ENCODE assay signal across 34 mouse cellular contexts in genomic region chr3:137620540-137620939, GRCm38 (mm10). TPM values are rescaled to one million over a fixed set of nuclear protein-coding genes. Genes with fewer than 3 reads are reported as not detected.
DNase-seq lines count a peak whose midpoint lies in the region; ATAC-seq lines count a peak whose summit lies in the region.
"Had no signal": no experiment of that assay in that cellular context is flagged by ENCODE, and none has a peak within 500 bp of the region (broad histone marks: within the 10 kb centered on the region; RNA-seq: fewer than 3 reads in every experiment).

No protein-coding gene starts in this region.

- H3K4me2 ChIP-seq in forebrain, embryonic 14.5 days (ENCODE audit: low read length) = no peak overlapping the region
- no peak overlapping the region for H3K4me2 ChIP-seq in forebrain, embryonic 13.5 days
- H3K4me2 ChIP-seq: embryonic facial prominence, embryonic 12.5 days; embryonic facial prominence, embryonic 15.5 days; forebrain, embryonic 15.5 days; heart, embryonic 13.5 days; hindbrain, embryonic 12.5 days; hindbrain, embryonic 15.5 days had no signal

- 77% methylated on average over 5 of the region's 5 CpGs for WGBS in forebrain, embryonic 14.5 days
- WGBS in forebrain, embryonic 13.5 days = 87% methylated on average over 5 of the region's 5 CpGs

- DNase-seq in forebrain, embryonic 14.5 days (ENCODE audit: low spot score) = peak; percentile 65
- DNase-seq in frontal cortex, postnatal 14 days (ENCODE audit: low spot score in 2 of 2) = no peak
- DNase-seq in layer of hippocampus, adult 9-11 months = peak; percentile 47
- DNase-seq in layer of hippocampus, postnatal 36 days = no peak
- DNase-seq in brain, embryonic 18.5 days (ENCODE audit: low read depth, low spot score) = peak; percentile 43
- DNase-seq in heart, postnatal 4 days = no peak
- DNase-seq: adrenal gland, postnatal 10 days; adrenal gland, postnatal 36 days; cerebellum, adult 18-20 months; cerebellum, adult 9-10 months; cerebellum, postnatal 14 days; gastrocnemius, postnatal 10 days; gastrocnemius, postnatal 36 days; heart, adult 2 months; heart, postnatal 14 days had no signal

- H3K4me1 ChIP-seq in forebrain, embryonic 14.5 days (ENCODE audit: control insufficient read depth, insufficient read depth, low read length) = peaks cover 17% of the 10 kb centered on the region; the same call in 1 of the 2 replicates
- peaks cover 29% of the 10 kb centered on the region for H3K4me1 ChIP-seq in forebrain, embryonic 13.5 days

- no peak overlapping the region for H3K27ac ChIP-seq in forebrain, embryonic 14.5 days (ENCODE audit: low read depth, low read length)
- H3K27ac ChIP-seq in forebrain, embryonic 13.5 days = no peak overlapping the region
- H3K27ac ChIP-seq: embryonic facial prominence, embryonic 12.5 days; embryonic facial prominence, embryonic 15.5 days; forebrain, embryonic 15.5 days; heart, adult 2 months; heart, embryonic 10.5 days; heart, embryonic 13.5 days; hindbrain, embryonic 12.5 days; hindbrain, embryonic 15.5 days had no signal

- 0 out of 2 replicates have a peak, but pooled peaks cover 14% of the 10 kb centered on the region for H3K27me3 ChIP-seq in forebrain, embryonic 14.5 days (replicated peaks; ENCODE audit: control insufficient read depth, insufficient read depth, low read length)
- peaks cover 9% of the 10 kb centered on the region; the same call in 1 of the 2 replicates for H3K27me3 ChIP-seq in forebrain, embryonic 13.5 days
- H3K27me3 ChIP-seq: CH12.LX, Patski had no signal

- no peaks in the 10 kb centered on the region for H3K9me3 ChIP-seq in forebrain, embryonic 14.5 days (replicated peaks; ENCODE audit: control insufficient read depth, low read length)
- H3K9me3 ChIP-seq in forebrain, embryonic 13.5 days (replicated peaks) = no peaks in the 10 kb centered on the region
- H3K9me3 ChIP-seq: embryonic facial prominence, embryonic 12.5 days; embryonic facial prominence, embryonic 15.5 days; forebrain, embryonic 15.5 days; G1E; heart, embryonic 10.5 days; hindbrain, embryonic 12.5 days; hindbrain, embryonic 15.5 days had no signal

- H3K4me3 ChIP-seq in forebrain, embryonic 14.5 days (ENCODE audit: low read depth, low read length) = no peak overlapping the region
- no peak overlapping the region for H3K4me3 ChIP-seq in forebrain, embryonic 13.5 days
- H3K4me3 ChIP-seq: embryonic facial prominence, embryonic 12.5 days; embryonic facial prominence, embryonic 15.5 days; forebrain, embryonic 15.5 days; heart, adult 2 months; heart, embryonic 10.5 days; heart, embryonic 13.5 days; hindbrain, embryonic 12.5 days; hindbrain, embryonic 15.5 days had no signal

- H3K36me3 ChIP-seq in forebrain, embryonic 14.5 days (ENCODE audit: control insufficient read depth, insufficient read depth, low read length) = no peaks in the 10 kb centered on the region
- no peaks in the 10 kb centered on the region for H3K36me3 ChIP-seq in forebrain, embryonic 13.5 days (ENCODE audit: poor library complexity, severe bottlenecking)
- H3K36me3 ChIP-seq: embryonic facial prominence, embryonic 12.5 days; embryonic facial prominence, embryonic 15.5 days; forebrain, embryonic 15.5 days; G1E; heart, embryonic 10.5 days; heart, embryonic 13.5 days; hindbrain, embryonic 12.5 days; hindbrain, embryonic 15.5 days had no signal

- no peak for ATAC-seq in forebrain, embryonic 14.5 days
- ATAC-seq in forebrain, embryonic 13.5 days = no peak
- ATAC-seq in frontal cortex, adult (ENCODE audit: low TSS enrichment) = peak; percentile 46; the same call in 1 of the 2 replicates
- ATAC-seq: forebrain, embryonic 15.5 days; intestine, postnatal 0 days; Patski had no signal

- H3K9ac ChIP-seq in forebrain, embryonic 14.5 days (ENCODE audit: low read length) = no peak overlapping the region
- H3K9ac ChIP-seq in forebrain, embryonic 13.5 days = no peak overlapping the region
- H3K9ac ChIP-seq: embryonic facial prominence, embryonic 12.5 days; embryonic facial prominence, embryonic 15.5 days; forebrain, embryonic 15.5 days; heart, embryonic 13.5 days; hindbrain, embryonic 12.5 days; hindbrain, embryonic 15.5 days had no signal

RNA-seq across cellular contexts. Expression of gene Ddit4l, which starts 0.9 kb away (rescaled TPM):
- 8.3 and 10.8 TPM in 2 replicates for polyA plus RNA-seq in forebrain, embryonic 14.5 days (2014; fragmentation: Nextera tagmentation; extraction: Ambion mirVana)
- 9.7 and 12.8 TPM in 2 replicates for polyA plus RNA-seq in forebrain, embryonic 13.5 days (2015; fragmentation: Nextera tagmentation; extraction: Ambion mirVana)
- total RNA-seq in layer of hippocampus, postnatal 36 days (2021) = 10 to 100 TPM in 1 of 2 experiments, 1 to 10 TPM in 1; 7.7 to 10.9 TPM
- 1 to 10 TPM; 3.6 to 4.2 TPM for total RNA-seq in heart, postnatal 4 days (2021)
- total RNA-seq: granulocyte monocyte progenitor cell, adult 5-6 weeks had no signal
- polyA plus RNA-seq: G1E had no signal

RNA-seq across cellular contexts. Expression of gene Gm21962, which starts 50.8 kb away (rescaled TPM):
- polyA plus RNA-seq in forebrain, embryonic 14.5 days (2014; fragmentation: Nextera tagmentation; extraction: Ambion mirVana) = not detected in 2 replicates
- not detected in 2 replicates for polyA plus RNA-seq in forebrain, embryonic 13.5 days (2015; fragmentation: Nextera tagmentation; extraction: Ambion mirVana)
- not detected for total RNA-seq in layer of hippocampus, postnatal 36 days (2021)
- not detected for total RNA-seq in heart, postnatal 4 days (2021)
- total RNA-seq: adrenal gland, adult 18-20 months; adrenal gland, postnatal 10 days; adrenal gland, postnatal 36 days; CH12.LX; gastrocnemius, adult 18-20 months; gastrocnemius, postnatal 10 days; gastrocnemius, postnatal 36 days; granulocyte monocyte progenitor cell, adult 5-6 weeks; heart, adult 2 months; heart, postnatal 14 days; hematopoietic stem cell, adult 5-6 weeks had no signal
- polyA plus RNA-seq: embryonic facial prominence, embryonic 12.5 days; embryonic facial prominence, embryonic 15.5 days; forebrain, embryonic 15.5 days; G1E; heart, adult 2 months; heart, embryonic 10.5 days; heart, embryonic 13.5 days; heart, embryonic 16.5 days; hindbrain, embryonic 12.5 days; hindbrain, embryonic 15.5 days; intestine, embryonic 14.5 days; intestine, postnatal 0 days; Patski had no signal

Comparison
In these comparisons a context has a peak if more than half of its experiments do, and no peak if none do; other contexts are left out.
1. DNase-seq: peak in forebrain, embryonic 14.5 days (single experiment), layer of hippocampus, adult 9-11 months (single experiment) and brain, embryonic 18.5 days (single experiment); none in frontal cortex, postnatal 14 days (0 of 2), layer of hippocampus, postnatal 36 days (0 of 2) and heart, postnatal 4 days (single experiment).